Mouse (Mus musculus) thymus, postnatal 0 days (tissue): ENCODE results near the gene Abcc12. TPM values are rescaled to one million over a fixed set of nuclear protein-coding genes. Genes with fewer than 3 reads are reported as not detected.

ENCODE experiments used
- DNase-seq: peaks from one replicate; pipeline ENCODE4 v3.0.0-alpha.2; 2015; ENCODE audit warnings: low spot score
- microRNA-seq: library from miRNA; unstranded; fragments of <30 nt; microRNA quantifications from one replicate; pipeline ENCODE4, GENCODE M21; 2016; ENCODE audit warnings: borderline number of aligned reads
- polyA plus RNA-seq: library from polyadenylated mRNA; unstranded; fragments of >200 nt; fragmentation: Nextera tagmentation; extraction: Ambion mirVana; gene quantifications from 2 replicates; pipeline ENCODE4 v1.2.1, GENCODE M21; 2015

Gene Abcc12
- polyA plus RNA-seq, 1 experiment from 2014 or later, result 0.10 TPM

DNA sequence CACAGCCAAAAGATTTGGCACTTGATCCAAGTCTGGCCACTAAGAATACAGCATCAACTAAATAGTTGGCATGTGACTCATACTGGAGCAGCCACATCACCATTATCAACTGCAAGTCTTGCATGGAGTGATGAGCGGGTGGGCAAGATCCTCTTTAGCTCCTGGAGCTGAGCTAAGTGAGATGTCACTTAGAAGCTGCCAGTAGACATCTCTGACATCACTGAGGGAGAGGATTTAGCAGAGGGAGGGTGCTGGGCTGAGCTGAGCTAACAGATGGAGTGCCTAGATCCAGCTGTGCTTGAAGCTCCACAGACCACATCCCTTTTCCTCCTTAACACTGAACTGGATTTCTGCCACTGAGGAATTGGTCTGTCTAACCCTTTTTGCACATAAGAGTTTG is 143.1 kb downstream of the Abcc12 start:
- no peak for DNase-seq

Small RNA genes within 50 kb of the gene (microRNA-seq; reads per million reads assigned to microRNA genes)
- not detected for gene Gm44348

Other genes starting within 250 kb of the Abcc12 start
- gene Lonp2, start 43.4 kb upstream of the Abcc12 start, polyA plus RNA-seq, result 66.7 and 75.0 TPM in 2 replicates
- gene Gm10638, start 165.0 kb upstream of the Abcc12 start, polyA plus RNA-seq, result 4.5 and 4.8 TPM in 2 replicates
- 36.4 and 41.5 TPM in 2 replicates for gene Siah1a, start 165.2 kb upstream of the Abcc12 start, polyA plus RNA-seq